Mouse (Mus musculus): Measurements from ENCODE around the gene Ankfy1. TPM values are rescaled to one million over a fixed set of nuclear protein-coding genes. Genes with fewer than 3 reads are reported as not detected.

The Ankfy1 gene
- total RNA-seq, 2 experiments from 2014 or later: 16.6 to 18.5 TPM

Small RNAs within 50 kb of the gene (microRNA-seq; reads per million reads assigned to microRNA genes)
- gene Gm25678: not detected

Other genes with a start within 250 kb of the Ankfy1 start
- gene Mybbp1a, start 248.7 kb upstream of the Ankfy1 start, total RNA-seq (2021): 10 to 100 TPM; 40.9 to 42.8 TPM
- 10 to 100 TPM in 1 of 2 experiments, 1 to 10 TPM in 1; 9.2 to 12.9 TPM for gene Spns2, start 200.1 kb upstream of the Ankfy1 start, total RNA-seq (2021)
- gene Spns3, start 139.5 kb upstream of the Ankfy1 start, total RNA-seq (2021): not detected
- gene Ube2g1, start 82.7 kb upstream of the Ankfy1 start, total RNA-seq (2021): 10 to 100 TPM; 63.6 to 66.5 TPM
- 10 to 100 TPM; 16.0 to 18.7 TPM for gene Cyb5d2, start 106.1 kb downstream of the Ankfy1 start, total RNA-seq (2021)
- gene Zzef1, start 106.2 kb downstream of the Ankfy1 start, total RNA-seq (2021): 10 to 100 TPM; 19.4 to 20.7 TPM